Mouse (Mus musculus) retina, postnatal 1 day (tissue): Measurements from ENCODE around the gene 1700010B08Rik.
"Not testable (repeated sequence)": the region's sequence is repeated elsewhere in the genome, so short reads cannot be mapped to it uniquely, and the experiment has no call there.

Source experiments
- DNase-seq: peaks from one replicate; pipeline ENCODE4 v3.0.0-alpha.2; 2012

The 1700010B08Rik gene

DNA sequence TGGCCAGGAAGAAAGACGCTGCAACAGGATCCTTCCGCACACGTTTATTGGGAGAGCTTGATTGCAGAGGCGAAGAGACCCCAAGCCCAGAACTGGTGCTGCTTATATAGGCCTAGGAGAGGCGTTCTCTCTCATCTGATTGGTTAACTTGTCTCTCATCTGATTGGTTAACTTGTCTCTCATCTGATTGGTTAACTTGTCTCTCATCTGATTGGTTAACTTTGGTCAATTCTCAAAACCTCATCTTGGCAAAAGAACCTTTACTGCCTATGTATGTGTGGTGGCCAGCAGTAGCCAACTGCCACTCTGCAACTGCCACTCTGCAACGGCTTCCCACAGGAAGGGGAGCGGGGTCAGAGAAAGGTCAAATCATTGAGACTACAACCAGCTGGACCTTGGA is at the start of gene 1700010B08Rik:
TSS of gene 1700010B08Rik (plus strand) at position 301 of the 400 bp plus-strand sequence.
- DNase-seq, result peak; percentile 25

DNA sequence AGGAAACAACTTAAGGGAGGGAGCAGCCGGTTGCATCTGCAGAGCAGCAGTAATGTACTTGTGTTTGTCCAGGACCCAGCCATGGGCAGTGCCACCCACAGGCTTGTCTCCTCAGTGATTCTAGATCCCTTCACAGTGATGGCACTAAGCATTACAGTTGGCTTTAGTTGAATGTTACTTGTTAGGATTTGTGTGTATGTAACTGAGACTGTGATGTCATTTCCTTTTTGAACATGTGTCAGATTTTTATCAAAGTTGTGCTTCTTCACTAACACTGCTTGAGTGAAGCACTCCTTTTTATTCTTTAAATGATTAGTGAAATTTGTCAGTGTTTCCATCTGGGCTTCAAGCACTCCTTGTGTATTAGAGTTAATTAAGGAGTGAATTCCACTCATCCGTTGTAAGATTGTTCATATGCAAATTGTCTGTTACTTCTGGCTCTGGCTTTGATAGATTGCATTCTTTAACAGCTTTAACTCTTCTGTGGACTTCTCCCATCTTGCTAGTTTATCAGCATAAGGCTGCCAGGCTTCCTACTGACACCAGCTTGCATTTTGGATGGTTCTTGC is 46.8 kb upstream of the 1700010B08Rik start:
- DNase-seq, result no peak

DNA sequence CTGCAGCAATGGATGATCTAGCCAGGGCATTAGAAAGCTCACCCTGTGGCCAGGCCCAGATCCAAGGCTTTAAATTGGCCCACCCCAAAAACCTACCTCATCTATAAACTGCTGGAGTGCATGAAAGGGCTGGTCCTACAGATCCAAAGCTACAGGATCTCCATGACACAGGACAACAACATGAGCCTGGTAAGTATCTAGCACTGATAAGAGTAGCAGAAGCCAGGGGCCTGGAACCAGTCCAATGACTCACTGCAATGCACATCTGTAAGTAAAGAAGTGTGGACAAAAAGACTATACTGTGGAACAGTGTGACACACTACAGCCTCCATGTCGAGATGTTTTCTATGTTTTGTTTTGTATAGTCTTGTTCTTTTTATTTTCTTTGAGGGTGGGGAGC is 45.7 kb upstream of the 1700010B08Rik start:
- no peak for DNase-seq

DNA sequence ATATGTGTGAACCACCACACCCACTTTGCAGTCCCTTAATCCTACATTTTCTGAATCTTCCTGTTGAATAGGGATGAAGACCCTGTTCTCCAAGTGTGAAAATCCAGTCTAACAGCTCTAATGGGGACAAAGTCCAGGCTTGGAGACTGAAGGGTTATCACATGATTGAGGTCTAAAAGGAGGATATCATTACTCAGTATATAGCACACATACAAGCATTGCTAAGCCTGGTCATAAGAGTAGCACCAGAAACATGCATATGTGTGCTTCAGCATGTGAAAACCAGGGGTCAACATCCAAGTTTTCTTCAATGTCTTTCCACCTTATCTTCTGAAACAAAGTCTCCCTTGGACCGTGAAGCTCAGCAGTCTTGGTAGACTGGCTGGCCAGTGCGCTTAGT is 40.6 kb upstream of the 1700010B08Rik start:
- DNase-seq, result no peak

DNA sequence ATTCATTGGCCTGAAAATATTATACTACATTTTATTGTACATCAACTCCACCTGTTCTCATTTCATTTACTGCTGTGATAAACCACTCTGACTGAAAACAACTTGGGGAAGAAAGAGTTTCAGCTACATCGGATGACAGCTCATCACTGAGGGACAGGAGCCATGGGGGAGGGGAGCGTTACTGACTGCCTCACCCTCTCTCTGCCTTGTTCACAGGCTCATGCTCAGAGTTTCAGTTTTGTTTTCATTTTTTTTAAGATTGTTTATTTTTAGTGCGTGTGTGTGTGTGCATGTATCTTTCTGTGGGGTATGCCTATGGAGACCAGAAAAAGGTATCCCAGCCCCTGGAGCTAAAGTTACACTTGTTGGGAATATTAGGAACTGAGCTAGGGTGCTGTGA is 40.0 kb upstream of the 1700010B08Rik start:
- no peak for DNase-seq

DNA sequence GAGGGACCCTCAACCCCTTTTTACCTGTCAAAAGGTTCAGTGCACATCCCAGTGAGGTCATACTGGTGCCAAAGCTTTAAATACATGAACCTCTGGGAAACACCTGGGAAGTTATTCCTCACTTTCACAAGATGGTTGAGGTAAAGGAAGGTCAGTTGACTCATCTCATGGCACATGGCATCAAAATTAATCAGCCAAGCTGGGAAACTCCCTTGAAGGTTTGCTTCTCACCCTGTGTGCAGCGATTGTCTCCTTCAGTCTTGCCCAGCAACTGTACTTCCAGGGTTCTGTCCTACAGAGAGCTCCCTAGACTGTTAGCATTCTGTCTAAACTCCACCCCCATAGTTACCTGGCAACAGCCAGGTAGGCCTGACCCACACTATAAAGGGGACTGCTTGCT is 39.1 kb upstream of the 1700010B08Rik start:
- DNase-seq, result no peak

DNA sequence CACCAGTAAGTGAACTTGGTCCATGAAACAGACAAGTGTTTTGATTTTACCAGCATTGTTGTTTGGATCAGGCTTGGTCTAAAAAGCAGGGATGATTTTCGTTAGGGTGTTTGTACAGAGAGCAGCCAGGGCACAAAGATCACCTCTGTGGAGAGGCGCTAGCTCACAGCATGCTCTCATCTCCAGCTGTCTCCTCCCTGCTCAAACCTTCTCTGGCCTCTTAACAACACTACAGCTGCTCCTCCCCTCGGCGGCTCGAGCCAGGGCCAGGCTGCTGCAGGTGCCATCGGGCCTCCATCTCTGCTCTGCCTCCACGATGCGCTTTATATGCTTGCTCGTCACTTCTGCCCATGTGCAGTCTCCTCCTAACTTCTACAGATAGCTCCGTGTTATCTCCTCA is 36.4 kb upstream of the 1700010B08Rik start:
- peak; percentile 6 for DNase-seq

DNA sequence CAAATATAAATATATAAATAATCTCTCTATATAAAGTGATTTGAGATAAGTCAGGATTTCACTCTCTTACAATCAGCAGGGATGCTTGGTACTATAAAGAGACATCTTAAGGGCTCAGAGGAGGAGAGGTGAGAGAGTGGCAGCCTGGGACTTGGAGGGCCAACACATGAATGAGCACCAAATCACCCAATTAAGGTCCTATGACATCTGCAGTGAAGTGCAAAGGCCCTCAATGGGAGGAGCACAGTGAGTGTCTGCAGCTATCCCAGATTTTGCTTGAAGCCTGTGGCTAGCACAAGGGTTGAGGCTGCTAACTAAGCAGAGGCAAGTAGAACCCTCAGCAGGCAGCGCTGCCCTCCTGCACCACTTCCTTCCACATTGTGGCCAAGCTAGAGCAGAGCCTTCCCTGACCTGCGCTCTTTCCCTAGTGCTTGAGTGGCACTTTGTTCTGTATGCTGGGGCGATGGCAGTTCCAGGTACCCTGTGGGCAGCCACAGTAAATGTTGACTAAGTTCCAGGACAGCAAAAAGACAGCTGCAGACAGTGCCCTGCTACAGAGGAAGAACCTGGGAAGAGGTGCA is 33.3 kb upstream of the 1700010B08Rik start:
- DNase-seq, result peak; percentile 72

DNA sequence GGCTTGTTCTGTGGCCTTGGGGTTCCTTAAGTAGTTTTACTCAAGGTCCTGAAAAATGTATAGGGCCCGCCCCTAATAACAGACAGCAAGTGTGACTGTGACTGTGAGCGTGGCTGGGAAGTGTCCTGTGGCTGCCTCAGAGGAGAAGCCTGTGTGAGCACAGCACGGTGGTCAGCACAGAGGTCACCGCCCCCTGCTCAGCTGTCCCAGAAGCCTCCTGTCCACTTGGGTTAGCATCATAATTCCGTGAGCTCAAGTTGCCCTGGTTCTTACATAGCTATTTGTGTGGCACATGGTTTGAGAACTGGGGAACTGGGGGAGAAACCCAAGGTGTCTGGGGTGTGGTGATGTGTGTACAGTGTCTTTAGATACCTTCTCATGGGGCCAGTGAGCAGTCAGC is 31.9 kb upstream of the 1700010B08Rik start:
- peak; percentile 65 for DNase-seq

DNA sequence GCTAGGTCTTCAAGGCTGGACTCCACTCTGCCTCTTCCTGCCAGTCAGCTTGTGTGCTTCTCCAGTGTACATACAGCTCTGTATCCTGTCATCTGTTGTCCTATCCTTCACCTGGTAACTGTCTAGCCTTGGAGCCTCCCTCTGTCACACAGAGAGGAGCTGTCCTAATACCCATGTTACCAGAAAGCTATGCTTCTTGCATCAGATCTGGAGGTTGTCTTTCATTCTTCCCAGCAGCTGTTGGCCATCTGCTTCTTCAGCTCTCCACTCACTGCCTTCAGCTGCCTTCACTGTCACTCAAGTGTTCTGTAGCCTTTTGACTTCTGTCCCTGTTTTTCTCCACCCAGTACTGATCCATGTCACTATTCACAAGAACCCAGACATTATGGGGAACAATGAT is 29.4 kb upstream of the 1700010B08Rik start:
- no peak for DNase-seq

DNA sequence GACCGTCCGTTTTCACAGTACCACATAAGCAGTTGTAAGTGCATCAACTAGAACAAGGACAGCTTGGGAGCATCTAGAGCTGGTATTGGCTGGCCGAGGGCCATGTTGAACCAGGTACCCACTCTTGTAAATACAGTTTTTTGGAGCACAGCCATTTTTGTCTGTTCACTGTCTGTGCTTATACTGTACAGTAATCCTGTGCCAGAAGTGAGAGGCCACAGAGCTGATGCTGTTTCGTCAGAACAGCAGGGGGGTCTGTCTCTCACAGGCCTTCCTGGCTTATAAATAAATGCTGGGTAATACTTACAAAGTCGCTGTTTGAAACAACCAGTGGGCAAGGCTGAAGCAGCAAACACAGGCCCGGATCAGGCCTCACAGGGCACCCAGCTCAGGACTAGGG is 27.5 kb upstream of the 1700010B08Rik start:
- DNase-seq, result no peak

DNA sequence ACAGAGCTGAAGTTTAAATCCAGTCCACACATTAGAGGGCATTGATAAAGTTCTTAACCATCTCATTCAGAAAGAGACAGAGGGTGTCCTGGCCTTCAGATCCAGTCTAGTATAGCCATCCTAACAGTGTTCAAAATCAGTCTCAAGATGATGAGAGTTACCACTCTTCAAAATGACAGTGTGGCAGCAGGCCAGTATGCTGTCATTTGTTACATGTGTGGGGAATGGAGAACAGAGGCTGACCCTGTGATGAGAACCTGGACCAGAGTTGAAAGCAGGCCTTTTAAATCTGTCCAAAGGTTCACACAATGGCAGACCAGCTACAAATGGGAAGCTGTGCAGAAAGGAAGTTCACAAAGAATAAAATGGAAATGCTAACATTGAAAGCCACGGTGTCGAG is 26.5 kb upstream of the 1700010B08Rik start:
- DNase-seq, result no peak

DNA sequence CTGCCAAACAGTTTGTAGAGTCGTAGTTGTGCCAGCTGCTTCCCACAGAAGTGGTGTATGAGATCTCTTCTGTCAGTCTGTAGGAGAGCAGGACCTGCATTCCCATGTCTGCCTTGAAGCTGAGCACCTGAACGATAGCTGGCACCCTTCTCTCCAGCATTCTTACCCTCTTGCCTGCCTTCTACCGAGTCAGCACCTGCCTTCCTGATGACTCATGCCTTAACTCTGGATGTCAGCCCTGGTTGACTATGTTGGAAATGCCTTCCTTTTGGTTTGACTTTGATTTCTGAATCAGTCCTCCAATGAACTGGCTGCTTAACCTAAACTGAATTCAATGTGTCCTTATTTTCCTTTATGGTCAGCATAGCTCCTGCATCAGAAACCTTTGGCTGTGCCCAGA is 20.4 kb upstream of the 1700010B08Rik start:
- DNase-seq, result no peak

DNA sequence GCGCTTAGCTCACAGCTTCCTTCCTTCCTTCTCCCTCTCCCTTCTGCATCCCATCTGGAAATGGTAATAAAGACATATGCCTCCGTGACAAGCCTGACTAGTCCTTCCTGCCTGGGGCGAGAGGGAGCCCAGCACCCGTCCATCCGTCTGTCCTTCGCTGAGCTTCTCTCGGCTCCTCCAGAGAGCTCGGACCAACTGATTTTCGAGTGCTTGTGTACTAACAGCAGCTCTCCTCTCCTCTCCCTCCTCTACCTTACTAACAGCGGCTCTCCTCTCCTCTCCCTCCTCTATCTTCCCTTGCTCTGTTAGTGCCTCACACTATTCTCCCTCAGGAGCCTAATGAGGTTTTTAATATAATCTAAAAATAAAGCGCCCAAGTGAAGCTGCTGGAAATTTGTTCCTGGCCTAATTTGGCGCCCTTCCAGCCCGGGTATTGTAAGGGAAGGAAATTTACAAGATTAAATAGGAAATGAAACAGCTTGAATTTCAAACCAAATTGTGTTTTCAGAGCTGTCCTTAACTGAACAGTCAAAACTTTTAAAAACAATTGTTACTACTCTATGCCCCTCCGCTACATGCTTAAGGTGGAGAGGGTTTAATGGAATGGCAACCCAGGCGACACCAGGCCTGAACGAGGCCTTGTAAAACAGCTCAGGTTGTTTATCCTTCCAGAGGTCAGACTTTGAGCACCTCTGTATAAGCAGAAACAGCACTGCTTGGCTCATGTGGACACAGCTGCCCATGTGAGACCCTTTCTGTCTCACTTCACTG is 16.9 kb upstream of the 1700010B08Rik start:
- no peak for DNase-seq

DNA sequence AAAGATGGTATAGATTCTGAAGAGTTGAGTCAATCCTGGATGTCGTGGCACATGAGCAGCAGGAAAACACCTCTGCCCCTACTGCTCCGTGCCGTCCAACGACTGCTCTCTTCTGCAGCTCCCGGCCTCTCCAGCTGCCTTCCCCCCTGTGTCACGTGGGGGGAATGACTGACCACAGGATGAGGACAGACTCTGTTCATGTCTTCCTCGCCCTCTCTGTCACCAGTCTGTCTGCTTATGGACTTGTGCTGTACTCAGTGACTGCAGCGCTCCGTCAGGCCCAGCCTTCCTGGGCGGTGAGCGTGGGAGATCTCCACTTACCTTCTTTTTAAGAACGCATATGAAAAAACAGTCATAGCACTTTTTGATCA is 16.4 kb upstream of the 1700010B08Rik start:
- no peak for DNase-seq

DNA sequence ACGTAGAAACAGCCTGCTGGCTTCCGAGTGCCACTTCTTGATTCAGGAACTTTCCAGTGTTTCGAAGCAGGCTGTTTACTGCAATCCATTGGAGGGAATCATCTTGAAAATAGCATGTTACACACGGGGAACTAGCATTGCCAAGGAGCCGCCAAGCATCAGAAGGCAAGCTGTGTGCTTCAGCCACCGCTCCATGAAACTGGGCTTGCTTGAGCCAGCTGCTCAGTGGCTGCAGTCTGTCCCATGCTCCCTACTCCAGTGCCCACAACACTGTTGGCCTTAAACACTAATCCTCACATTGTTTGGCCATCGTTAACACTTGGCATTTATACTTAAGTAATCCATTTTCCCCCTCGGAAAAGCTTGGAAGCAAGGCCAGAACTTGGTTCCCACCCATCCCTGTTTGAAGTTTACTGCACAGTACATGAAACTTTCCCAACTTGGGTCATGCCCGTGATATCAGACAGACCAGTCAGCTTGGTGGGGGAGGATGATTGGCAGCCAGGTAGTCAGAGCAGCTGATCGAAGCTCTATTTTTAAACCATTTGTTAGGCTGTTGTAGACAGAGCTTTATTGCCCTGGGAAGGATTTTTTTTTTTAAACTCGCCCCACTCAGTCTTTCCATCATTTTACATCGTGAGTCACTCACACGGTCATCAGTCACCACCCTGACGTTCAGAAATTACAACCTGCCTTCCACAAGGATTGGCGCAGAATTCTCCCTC is 13.2 kb upstream of the 1700010B08Rik start:
- DNase-seq, result no peak

DNA sequence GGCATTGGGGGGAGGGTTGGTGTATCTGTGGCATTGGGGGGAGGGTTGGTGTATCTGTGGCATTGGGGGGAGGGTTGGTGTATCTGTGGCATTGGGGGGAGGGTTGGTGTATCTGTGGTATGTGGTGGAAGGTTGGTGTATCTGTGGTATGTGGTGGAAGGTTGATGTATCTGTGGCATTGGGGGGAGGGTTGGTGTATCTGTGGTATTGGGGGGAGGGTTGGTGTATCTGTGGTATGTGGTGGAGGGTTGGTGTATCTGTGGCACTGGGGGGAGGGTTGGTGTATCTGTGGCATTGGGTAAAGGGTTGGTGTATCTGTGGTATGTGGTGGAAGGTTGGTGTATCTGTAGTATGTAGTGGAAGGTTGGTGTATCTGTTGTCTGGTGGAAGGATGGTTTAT is 11.6 kb upstream of the 1700010B08Rik start:
- DNase-seq, result not testable (repeated sequence)

DNA sequence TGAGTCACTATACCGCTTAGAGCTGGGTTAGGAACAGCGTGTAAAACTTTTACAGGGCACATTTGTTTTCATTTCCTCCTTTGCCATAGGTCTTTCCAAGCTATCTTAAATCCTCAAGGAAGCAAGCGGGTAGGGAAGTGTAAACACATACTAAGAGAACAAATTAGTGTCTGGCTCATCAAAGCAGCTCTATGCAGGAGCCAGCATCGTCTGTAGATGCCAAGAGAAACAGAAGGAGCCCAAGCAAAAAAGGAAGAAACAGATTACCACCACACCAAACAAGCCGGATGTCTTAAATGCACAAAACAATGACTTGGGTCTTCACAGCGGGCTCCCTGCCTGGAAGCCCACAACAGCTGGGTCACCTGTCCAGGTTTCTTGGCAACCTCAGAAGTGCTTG is 9.0 kb upstream of the 1700010B08Rik start:
- no peak for DNase-seq

DNA sequence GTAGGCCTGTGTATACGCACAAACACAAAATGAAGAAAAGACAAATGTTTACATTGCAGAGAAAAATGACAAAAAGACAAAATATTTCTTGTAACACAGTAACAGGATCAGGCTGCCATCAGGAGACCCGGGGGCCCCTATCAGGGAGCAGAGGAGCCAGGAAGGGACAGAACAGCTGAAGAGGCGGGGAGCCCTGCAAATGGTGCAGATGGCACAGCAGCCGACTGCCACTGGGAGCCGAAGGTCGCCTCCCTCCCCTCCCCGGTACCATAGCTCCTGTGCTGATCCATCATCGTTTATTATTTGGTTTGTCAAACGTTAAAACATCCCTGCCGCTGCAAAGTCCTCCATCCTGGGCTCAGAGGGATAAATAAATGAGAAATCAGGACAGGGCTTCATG is 6.6 kb upstream of the 1700010B08Rik start:
- DNase-seq, result no peak

DNA sequence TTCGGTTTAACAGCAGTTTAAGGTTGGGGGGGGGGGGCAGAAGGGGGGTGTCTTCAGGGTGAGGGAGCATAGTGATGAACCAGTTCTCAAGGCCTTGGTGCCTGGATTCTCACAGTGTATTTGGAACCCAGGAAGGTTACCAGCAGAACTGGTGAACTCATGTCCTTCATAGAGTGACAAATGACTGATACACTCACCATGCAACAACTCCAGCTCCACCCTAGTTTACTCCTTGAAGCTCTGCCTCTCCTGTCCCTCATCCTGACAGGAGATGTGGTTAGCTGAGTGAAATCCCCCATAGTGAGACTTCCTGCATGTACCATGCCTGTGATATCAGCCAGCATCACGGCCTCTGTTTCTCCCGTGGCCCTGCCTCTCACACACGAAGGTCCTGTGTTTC is 6.0 kb upstream of the 1700010B08Rik start:
- no peak for DNase-seq

DNA sequence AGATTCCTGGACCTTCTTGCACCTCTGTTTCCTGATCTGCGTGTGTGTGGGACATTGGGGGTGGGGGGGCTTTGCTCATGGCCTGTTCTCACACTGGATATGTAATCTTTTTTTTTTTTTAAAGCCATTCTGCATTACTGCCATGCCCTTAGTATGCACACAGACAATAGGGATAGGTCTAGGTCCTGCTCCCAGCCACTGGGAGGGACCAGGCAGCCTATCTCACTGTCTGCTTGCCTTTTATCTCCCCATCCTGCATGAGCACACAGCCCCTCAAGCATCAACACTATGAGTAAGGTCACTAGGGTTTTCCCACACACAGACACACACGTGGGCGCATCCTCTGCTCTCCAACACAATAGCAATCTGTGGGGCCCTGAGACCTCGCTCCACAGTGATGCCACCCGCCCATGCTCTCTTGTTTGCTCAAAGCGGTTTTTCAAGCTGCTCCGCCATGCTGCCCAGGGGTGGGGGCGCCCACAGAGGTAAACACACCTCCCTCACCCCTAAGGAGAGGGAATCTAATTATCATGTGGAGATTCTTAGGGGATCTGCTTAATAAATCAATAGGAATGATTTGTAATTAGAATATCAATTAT is 4.5 kb upstream of the 1700010B08Rik start:
- DNase-seq, result peak; percentile 21

DNA sequence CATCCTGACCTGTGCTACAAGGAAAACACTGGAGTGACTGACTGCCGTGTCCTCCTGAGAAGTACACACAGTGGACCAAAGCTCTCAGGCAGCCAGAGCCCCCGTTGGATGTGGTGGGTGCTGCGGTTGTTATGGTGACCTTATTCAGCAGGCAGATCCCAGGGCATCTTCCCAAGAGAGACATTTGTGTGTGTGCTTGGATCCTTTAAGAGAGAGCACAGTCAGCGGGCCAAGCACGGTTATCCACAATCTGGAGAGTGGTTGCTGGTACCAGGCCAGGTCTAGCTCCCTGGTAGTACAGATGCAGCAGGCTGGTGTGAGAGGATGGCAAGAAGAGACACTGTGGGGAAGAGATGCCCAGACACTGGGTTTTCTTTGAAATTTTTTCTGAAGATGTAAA is 2.2 kb upstream of the 1700010B08Rik start:
- DNase-seq, result no peak

DNA sequence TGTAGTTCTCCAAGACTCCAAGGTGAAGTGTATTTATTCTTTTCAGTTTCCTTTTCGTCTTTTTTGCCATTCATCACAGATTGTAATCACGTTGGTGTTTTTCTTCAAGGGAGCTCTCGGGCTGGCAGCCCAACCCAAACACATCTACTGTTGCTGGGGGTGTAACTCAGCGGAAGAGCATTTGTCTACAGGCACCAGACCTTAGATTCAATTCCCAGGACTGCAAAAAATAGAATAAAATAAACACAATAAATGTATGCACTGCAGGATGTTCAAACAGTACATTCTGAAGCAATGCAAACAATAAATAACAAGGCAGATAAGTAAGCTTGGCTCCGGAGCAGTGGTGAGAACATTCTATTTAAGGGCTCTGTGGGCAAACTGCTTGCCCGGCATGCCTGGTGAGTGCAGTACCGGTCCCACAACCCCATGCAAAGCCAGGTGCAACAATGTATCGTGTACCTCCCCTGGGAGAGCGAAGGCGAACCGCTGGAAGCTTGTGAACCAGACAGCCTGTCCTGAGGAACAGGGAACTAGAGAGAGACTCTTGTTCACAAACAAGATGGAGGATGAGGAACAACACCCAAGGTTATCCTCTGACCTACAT is 3.1 kb downstream of the 1700010B08Rik start:
- DNase-seq, result no peak
